Mouse (Mus musculus): ENCODE results near the gene Dnajc17. TPM values are rescaled to one million over a fixed set of nuclear protein-coding genes. Genes with fewer than 3 reads are reported as not detected.

The Dnajc17 gene
- polyA plus RNA-seq (2021; fragmentation: Nextera tagmentation) = 18.3 and 19.4 TPM in 2 replicates
- long read RNA-seq, experiment 1, transcript Dnajc17-201 (11 exons, 1,008 nt) = major isoform, 15 of 19 reads
- long read RNA-seq, experiment 1, partial matches to known transcripts = 2 of 19 reads
- long read RNA-seq, experiment 1, other reads (novel, unspliced or antisense) = 2 of 19 reads
- long read RNA-seq, experiment 2, transcript Dnajc17-201 (11 exons, 1,008 nt) = major isoform, 6 of 7 reads
- long read RNA-seq, experiment 2, partial matches to known transcripts = 0 of 7 reads
- long read RNA-seq, experiment 2, other reads (novel, unspliced or antisense) = 1 of 7 reads

DNA sequence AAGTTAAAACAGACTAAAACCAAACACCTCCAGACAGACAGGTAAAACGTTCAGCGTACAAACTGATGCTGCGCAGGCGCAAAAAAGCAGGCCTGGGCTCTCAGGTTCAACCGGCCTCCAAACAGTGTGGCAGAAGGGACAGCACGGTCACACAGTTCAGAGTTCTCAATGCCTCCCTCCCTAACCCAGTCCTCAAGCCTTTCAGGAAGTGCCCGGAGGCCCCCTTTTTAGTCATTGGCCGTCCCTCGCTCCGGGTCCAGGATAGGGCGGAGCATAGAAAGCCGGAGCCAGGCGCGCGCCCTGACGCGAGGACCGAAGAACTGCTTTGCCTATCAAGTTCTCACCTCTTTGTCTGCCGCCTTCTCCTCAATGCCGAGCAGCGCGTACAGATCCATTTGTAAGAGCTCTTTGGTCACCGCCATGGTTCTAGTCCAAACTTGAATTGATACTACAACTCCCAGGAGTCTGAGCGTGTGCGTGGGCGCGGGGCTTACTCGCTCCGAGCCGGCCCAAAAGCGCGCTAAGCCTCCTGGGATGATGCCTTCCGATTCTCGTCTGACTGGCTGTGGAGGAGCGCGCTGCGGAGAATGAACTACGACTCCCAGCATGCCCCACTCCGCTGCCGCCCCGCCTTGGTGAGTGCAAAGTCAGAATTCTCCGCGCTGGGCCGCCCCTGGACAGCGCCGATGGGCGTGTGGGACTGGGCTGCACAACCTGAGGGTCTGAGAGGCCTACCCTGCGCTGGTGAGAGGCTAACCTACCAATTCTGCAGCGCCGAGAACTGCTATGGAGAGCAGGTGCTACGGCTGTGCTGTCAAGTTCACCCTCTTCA is at the start of gene Dnajc17, which contains the start of gene Zfyve19:
TSS of gene Dnajc17 (minus strand) at position 452 of the 832 bp plus-strand sequence.
TSS of gene Zfyve19 (plus strand) at position 274 of the 832 bp plus-strand sequence.

DNA sequence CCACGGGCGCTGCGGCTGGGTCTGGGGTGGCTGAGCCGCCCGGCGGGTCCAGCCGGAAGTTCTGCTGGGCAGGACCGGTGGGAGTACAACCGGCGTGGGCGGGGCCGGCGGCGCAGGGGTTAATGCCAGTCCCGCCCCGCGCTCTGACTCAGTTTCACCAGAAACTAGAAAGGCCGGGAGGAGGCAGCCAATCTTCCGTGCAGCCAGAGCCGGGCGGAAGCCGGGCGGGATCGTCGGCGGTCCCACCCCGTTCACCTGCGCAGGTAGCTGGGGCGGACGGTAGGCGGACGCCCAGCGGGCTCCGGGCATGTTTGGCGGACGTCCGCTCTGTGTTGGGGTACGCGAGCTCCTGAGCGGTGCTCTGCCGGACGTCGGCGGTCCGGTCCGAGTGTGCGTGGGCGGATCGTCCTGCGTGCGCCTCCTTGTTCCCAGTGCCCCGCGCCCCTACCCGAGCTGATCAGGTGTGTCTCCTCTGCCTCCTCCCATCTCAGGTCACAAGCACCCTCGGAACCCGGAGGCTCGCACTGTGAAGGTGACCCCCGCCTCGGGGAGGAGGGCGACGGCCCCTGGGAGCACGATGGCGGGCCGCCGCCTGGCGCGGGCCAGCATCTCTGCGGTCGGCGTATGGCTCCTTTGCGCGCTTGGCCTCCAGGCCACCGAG is 28.7 kb upstream of the Dnajc17 start, which contains the start of gene Spint1:
TSS of gene Spint1 (plus strand) at position 153 of the 661 bp plus-strand sequence.

DNA sequence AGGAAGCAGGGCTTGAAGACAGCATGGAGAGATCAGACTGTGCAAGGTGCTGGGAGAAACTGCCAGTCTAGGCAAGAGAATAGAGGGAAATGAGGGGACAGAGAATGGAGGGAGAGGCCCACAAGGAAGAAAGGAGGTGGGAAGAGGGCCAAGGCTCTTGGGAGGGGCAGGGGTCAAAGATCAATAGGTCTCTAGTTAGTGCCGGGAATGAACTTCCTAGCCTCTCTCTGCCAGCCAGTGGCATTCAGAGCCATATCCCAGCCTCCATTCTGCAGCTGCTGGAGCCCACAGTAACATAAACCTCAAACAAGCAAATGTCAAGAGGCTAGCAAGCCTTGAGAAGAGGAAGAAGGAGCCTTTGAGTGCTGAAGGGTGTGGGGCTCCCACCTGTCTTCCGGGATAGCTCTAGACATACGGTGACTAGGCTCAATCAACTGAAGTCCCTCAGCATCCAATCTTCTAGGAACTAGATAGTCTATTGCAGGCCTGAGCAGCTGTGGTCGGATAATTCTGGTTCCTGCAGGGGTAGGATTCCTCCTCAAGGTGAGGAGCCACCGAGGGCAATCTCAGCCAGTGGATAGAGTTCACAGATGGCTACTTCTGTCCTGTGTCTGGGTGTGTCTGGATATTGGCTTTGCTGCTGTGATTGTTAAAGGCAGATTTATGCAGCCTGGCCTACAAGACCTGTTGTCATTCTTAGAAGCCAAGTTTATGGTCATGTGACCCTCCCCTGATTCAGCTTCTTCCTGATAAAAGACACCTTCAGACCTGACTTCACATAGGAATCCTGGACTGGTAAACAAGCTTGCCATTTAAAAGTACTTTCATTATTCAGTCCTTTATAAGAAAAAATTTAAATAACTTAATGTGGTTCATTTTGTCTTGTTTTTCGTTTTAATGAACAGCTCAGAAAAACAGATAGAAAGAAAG is 21.4 kb upstream of the Dnajc17 start, which contains the start of gene Ppp1r14d:
TSS of gene Ppp1r14d (minus strand) at position 132 of the 930 bp plus-strand sequence.

GRCm38 (mm10) chr2:119173991-119174651 is 34.5 kb downstream of the Dnajc17 start, which contains the start of gene Gm14137:
TSS of gene Gm14137 (plus strand) at chr2:119174509.

GRCm38 (mm10) chr2:119166901-119167865 is 41.4 kb downstream of the Dnajc17 start, which contains the start of gene Gchfr:
TSS of gene Gchfr (plus strand) at chr2:119167773.

DNA sequence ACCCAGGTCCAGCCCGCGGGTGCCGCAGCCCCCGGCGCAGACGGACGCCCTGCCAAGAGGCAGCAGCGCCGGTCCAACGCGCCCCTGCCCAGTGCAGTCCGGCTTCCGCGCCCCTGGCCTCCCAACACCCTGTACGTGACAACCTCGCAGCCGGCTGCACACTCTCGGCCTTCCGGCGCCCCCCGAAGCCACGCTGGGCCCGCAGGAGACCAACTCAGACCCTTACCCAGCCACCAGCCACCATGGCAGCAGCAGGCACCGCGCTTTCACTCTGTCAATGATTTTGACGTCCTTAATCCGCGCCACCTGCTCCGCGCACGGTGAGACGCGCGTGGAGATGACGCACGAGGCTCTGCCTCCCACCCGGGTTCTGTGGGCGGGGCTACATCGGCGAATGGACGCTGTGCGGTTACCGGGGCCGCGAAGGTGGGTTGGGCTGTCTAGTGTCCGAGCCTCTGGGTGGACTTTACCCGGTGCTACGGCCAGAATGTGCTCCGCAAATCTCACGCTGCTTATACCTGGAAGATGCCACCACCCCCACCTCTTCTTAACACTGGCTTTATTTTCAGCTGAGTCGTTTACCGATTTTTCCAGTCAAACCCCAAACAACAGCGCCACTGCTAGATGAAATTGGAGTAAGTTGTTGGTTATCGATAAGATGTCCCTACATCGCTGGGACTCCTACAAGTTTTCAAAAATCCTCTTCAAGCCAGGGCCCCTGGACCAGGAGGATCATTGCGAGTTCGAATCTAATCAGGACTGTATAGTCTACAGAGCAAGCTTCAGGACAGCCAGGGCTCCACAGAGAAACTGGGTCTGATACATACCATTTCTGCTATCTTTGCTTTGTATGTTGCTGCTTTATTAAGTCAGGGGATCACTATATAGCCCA is 51.7 kb downstream of the Dnajc17 start, which contains the start of gene Rmdn3:
TSS of gene Rmdn3 (minus strand) at position 354 of the 892 bp plus-strand sequence.

Other genes with a start within 250 kb of the Dnajc17 start
- 91.7 and 102 TPM in 2 replicates for gene Ccdc32, start 179.4 kb downstream of the Dnajc17 start, polyA plus RNA-seq (2021; fragmentation: Nextera tagmentation)
- gene Rpusd2, start 174.0 kb downstream of the Dnajc17 start, polyA plus RNA-seq (2021; fragmentation: Nextera tagmentation) = 6.7 and 7.8 TPM in 2 replicates
- 0.04 and 0.14 TPM in 2 replicates for gene Knl1, start 161.7 kb downstream of the Dnajc17 start, polyA plus RNA-seq (2021; fragmentation: Nextera tagmentation)
- gene Rad51, start 96.0 kb downstream of the Dnajc17 start, polyA plus RNA-seq (2021; fragmentation: Nextera tagmentation) = 0.28 and 0.62 TPM in 2 replicates
- gene Rmdn3, start 51.8 kb downstream of the Dnajc17 start, polyA plus RNA-seq (2021; fragmentation: Nextera tagmentation) = 41.6 and 42.2 TPM in 2 replicates
- gene Gchfr, start 41.0 kb downstream of the Dnajc17 start, polyA plus RNA-seq (2021; fragmentation: Nextera tagmentation) = 3.5 and 4.3 TPM in 2 replicates
- 0.06 TPM in 1 of 2 replicates, not detected in the other for gene Gm14137, start 34.3 kb downstream of the Dnajc17 start, polyA plus RNA-seq (2021; fragmentation: Nextera tagmentation)
- 30.9 and 32.3 TPM in 2 replicates for gene Zfyve19, start 178 bp downstream of the Dnajc17 start, polyA plus RNA-seq (2021; fragmentation: Nextera tagmentation)
- not detected in 2 replicates for gene Ppp1r14d, start 21.1 kb upstream of the Dnajc17 start, polyA plus RNA-seq (2021; fragmentation: Nextera tagmentation)
- gene Spint1, start 28.6 kb upstream of the Dnajc17 start, polyA plus RNA-seq (2021; fragmentation: Nextera tagmentation) = 2.0 and 2.8 TPM in 2 replicates
- 9.0 and 10.5 TPM in 2 replicates for gene Rhov, start 62.5 kb upstream of the Dnajc17 start, polyA plus RNA-seq (2021; fragmentation: Nextera tagmentation)
- 14.4 and 14.7 TPM in 2 replicates for gene Vps18, start 79.9 kb upstream of the Dnajc17 start, polyA plus RNA-seq (2021; fragmentation: Nextera tagmentation)
- 0.70 and 0.78 TPM in 2 replicates for gene Dll4, start 117.0 kb upstream of the Dnajc17 start, polyA plus RNA-seq (2021; fragmentation: Nextera tagmentation)
- gene Chac1, start 142.4 kb upstream of the Dnajc17 start, polyA plus RNA-seq (2021; fragmentation: Nextera tagmentation) = 13.7 and 14.0 TPM in 2 replicates